Mouse (Mus musculus) gastrocnemius, adult 8-10 months (tissue): ENCODE measurements at regions not wholly inside any gene's neighbourhood (a gene's known extent, or its start where the extent isn't known, plus 50 kb on each side); places are given as distances from the start of the nearest gene placed in this dataset.

Experiments used
- DNase-seq, 2 experiments: peaks; one replicate each; pipeline ENCODE4 v3.0.0; 2022; ENCODE audit warnings: low spot score in 2 of 2

DNA sequence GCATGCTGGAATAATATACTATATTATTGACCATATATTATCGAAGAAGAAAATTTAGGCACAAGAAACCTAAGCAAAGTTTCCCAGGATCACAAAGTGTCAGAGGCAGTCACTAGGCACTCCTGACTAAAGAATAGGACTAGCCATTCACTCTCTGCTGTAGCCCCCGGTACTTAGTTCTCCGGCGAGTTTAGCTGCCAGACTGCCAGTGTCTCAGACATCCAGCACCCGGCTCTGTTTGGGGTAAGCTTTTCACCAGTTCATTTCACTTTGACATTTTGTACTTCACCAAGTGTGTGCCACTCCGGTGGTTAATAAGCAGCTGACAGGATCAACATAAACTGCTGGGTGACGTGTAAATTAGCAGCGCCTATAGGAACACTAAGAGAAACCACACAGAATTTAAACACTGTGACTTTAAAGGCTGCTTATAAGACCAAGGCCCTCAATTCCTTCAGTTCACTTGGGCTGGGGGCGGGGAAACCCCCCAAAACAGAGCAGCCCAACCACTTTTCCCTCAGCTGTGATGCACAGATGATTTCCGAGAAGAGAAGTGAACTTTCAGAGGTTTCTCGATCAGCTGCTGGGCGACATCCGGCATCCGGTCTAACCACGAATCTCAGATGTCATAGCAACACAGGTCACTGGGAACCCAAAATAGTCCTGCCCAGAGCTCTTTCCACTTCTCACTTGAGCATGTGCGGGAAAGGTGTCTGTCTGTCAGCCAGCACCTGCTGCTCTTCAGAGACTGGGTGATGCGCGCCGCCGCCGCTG is 234.3 kb downstream of the Gm5426 start:
- peak in 1 of 2 experiments; percentile 7 for DNase-seq

GRCm38 (mm10) chr10:96371321-96371653 is 234.9 kb downstream of the Gm5426 start:
- no peak for DNase-seq

GRCm38 (mm10) chr10:96372616-96373346 is 236.4 kb downstream of the Gm5426 start:
- DNase-seq, result no peak

- no peak for DNase-seq
Observed at GRCm38 (mm10) chr10:96373481-96373880, 237.1 kb downstream of the Gm5426 start.

DNA sequence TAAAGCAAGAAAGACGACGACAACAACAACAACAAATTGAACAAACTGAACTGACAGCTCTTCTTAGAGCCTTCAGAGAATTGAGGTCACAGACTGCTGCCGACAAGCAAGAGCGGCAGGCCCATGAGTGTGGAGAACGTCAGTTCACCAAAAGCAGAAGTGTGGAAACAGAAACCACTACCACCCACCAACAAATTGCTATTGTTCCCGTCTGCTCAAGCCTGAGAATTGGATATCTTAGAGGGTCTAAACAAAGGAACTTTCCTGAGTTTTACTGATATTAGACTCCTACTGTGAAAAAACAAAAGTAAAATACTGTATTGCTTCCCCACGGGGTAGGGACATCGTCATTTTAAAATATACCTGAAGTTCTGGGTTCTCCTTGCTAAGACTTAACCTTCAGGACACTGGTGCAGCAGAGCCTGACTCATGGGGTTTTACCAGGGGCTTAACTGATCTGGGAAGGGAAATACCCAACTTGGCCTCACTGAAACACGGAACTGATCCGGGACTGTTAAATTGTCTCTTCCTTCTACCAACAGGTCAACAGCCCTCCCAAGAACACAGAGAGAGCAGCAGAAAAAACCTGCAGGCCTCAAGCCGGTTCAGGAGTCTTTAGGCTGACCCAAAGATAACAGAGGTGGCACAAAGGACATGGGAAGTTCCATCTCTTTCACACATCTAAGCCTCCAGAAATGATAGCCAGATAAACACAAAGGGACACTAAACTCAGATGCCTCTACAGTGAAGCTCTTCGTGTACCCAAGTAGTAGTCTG is 238.1 kb downstream of the Gm5426 start:
- DNase-seq, result no peak

- no peak for DNase-seq
Observed at GRCm38 (mm10) chr10:96375070-96375447, 238.7 kb downstream of the Gm5426 start.

- no peak for DNase-seq
Observed at GRCm38 (mm10) chr10:96377549-96377948, 239.3 kb upstream of the Btg1 start.

DNA sequence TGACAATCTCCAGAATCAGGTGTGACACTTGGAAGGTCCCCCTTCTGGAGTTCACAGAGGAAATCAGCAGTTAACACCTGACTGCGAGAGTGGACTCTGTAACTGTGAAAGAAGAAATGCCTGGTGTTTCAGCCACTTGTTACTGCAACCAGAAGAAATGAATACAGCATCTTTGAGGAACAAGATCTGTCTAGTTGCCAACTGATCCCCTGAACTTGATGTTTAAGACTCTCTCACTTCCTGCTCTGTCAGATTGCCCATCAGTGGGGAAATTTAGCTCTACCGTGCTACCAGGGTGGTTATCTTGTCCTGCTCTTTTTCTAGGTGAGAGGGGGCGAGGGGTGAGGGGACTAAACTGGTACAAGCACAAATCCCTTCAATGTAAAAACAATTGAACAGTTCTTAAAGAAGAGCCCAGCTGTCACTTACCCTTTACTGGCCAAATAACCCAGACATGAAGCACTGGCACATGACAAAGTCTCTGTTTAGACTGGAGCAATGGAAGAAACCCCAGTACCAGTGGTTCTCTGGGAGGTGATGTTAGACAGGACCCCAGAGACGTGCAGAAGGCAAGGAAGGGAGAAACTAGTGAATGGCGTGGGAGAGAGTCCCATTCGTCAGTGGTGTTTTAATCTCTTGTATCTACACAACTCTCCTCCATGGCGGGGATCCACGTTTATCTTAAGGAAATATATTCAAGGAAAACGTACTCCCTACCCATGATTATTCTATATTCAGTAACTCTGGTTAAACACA is 237.6 kb upstream of the Btg1 start:
- no peak for DNase-seq

DNA sequence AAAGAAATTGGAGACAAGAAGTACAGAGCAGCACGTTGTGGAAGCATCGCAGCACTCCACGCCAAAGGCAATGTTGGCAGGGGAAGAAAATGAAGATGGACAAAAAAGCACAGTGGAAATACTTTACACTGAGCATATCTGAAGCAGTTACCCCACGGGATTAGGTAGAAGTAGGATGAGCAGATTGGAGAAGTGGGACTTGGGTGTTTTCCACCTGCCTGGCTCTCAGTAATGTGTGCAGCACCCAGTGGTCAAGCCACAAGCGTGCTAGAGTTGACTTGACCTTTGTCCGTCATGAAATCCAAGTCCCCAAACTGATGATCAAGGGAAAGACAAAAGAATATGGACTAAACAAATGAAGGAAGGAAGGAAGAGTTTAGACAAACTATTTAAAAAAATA is 235.1 kb upstream of the Btg1 start:
- no peak for DNase-seq

DNA sequence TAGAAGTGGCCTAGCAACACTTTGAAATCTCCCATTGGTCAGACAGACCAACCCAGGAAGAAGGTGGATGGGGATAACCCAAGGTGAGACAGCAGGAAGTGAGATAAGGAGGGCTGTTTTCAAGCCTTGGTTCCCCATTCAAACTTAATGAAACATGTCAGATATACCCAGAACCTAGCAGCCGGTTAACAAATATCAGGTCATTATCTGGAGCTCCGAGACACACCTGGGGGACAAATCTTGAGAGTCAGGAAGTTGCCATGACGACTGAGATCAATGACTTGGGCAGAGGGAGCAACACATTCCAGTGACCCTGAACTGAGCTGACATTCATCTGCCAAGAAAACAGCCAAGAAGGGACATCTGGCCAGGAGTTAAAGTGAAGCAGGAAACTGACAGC is 225.1 kb upstream of the Btg1 start:
- DNase-seq, result no peak

DNA sequence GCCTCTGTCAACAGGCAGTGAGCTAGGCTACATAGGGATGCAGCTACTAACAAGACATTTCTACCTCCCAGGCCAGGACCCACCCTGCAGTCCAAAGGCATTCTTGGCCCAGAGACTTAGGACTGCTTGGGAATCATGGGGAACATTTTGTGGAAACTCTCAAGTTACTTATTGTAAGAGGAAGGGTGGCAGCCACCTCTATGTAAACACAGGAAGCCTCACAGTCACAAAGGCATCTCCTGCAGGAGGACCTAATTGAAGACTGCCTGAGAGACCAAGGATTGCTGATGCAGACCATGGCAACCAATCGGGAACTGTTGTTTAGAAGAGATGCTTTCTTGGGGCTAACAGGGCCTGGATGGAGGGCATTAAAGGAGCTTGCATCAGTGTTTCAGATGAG is 224.0 kb upstream of the Btg1 start:
- no peak for DNase-seq

GRCm38 (mm10) chr10:96394210-96394609 is 222.6 kb upstream of the Btg1 start:
- no peak for DNase-seq

DNA sequence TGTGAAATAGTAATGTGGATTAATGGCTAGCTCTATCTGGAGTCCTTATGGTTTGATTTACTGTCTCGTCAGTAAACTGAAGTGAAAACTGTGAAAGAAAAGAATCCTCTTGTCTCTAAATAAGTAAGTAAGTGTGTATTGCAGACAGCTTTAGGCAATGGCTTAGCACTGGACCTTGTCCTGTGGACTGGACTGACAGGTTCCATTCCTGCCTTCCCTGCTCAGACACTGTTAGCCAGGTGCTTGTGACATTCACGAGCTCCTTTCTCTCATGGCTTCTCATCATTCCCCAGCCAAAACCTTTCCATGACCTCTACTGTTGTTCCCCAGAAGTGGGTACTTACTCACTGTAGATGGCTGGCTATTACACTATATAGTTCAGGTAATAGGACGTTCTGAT is 221.8 kb upstream of the Btg1 start:
- no peak for DNase-seq

DNA sequence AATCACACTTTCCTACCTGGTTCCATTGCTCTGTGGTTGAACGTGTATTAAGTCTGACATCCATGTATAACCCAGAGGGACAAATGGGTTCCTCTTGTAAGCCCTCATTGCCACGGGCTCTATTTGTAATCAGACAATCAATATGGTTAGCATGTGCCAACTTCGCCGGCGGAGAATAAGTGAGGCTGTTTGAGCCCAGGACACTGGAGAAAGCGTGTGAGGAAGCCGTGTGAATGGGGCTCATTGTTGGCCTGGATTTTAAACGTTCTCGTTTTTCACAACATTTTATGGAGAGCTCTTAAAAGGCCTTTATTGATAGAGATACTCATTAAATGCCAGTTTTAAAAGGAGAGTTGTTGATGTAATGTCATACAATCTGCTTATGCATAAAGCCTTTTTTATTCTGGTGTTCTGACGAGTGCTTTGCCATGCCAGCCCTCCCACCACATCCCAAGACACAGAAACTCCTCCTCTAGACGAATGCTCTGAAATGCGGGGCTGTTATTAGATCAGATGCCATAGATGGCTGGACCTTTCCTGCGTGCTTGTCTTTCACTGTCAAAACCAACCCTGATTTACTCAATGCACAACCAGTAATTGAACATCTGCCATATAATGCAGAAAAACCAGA is 218.8 kb upstream of the Btg1 start:
- DNase-seq, result no peak

- no peak for DNase-seq
Observed at GRCm38 (mm10) chr10:96398562-96399288, 218.1 kb upstream of the Btg1 start.

GRCm38 (mm10) chr10:96399636-96400400 is 217.0 kb upstream of the Btg1 start:
- no peak for DNase-seq

DNA sequence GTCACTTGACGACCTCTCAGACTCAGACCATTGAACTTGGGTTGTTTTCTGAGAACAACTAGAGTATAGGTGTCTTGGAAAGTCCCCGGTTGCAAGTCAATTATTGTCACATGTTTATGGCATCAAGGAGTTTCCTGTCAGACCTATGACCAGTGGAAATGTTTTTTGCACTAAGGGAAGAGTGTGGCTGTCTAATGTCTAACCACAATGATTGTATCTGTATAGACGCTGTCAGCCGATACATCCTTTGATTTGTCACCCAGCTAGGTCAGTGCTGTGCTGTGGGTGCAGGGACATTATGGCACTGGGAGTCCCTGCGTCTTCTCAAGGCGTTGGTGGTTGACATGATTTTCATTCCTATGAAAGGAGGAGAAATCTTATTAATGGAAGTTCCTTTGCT is 216.0 kb upstream of the Btg1 start:
- no peak for DNase-seq

DNA sequence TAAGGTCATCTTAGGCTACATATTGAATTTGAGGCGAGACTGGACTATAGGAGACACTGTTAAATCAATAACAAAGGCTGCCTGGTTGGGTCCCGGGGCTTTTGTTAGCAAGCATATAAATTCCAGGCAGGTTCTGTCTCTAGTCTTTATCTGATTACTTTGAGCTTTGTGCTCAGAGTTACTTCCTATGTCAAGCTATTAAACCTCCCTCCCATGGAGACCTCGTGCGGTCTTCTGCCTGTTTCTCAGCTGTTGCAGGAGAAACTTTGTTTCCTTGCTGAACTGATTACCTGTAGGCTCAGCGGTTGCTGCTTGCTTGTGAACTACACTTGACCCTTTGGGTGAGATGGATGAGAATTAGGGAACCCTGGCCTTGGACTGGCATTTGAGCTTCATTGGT is 210.5 kb upstream of the Btg1 start:
- no peak for DNase-seq

DNA sequence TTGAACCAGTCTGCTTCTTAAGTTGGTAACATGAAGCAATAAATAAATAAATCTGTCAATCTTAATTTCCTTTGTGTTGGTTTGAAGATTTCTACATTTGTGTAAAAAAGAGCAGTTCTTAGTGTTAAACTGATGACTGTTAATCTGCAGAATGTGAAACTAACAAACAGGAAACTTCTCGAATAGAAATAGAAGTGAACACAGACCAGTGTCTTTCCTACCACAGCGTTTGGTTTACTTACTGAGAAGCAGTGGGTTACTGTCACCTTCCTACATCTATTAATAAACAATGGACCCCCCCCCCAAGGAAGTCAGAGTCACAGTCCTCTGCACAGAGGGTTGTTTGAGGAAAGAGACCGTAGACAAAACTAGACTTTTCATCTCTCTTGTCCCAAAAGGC is 209.0 kb upstream of the Btg1 start:
- DNase-seq, result no peak

DNA sequence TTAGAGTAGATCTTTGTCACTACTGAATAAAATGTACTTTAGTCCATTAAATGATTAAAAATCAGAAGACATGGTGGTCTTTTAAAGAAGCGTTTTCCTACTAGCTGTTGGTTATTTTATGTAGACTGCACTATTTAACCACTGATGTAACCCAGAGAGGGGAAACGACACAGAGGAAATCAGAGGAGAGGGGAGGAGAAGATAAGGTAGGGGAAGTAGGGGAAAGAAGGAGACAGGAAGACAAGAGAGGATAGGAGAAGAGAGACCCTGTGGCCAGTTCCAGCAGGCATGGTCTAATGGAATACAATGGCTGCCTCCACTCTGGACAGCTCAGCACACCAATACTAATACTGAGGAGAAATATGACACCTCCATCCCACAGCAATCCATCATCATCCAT is 208.6 kb upstream of the Btg1 start:
- no peak for DNase-seq
